Mouse (Mus musculus) lung, adult 18-20 months (tissue): Measurements from ENCODE around the gene 2010315B03Rik.

Experiments
- DNase-seq, 2 experiments: peaks; one replicate each; pipeline ENCODE4 v3.0.0; 2022; ENCODE audit warnings: mixed read lengths in 2 of 2

The 2010315B03Rik gene

DNA sequence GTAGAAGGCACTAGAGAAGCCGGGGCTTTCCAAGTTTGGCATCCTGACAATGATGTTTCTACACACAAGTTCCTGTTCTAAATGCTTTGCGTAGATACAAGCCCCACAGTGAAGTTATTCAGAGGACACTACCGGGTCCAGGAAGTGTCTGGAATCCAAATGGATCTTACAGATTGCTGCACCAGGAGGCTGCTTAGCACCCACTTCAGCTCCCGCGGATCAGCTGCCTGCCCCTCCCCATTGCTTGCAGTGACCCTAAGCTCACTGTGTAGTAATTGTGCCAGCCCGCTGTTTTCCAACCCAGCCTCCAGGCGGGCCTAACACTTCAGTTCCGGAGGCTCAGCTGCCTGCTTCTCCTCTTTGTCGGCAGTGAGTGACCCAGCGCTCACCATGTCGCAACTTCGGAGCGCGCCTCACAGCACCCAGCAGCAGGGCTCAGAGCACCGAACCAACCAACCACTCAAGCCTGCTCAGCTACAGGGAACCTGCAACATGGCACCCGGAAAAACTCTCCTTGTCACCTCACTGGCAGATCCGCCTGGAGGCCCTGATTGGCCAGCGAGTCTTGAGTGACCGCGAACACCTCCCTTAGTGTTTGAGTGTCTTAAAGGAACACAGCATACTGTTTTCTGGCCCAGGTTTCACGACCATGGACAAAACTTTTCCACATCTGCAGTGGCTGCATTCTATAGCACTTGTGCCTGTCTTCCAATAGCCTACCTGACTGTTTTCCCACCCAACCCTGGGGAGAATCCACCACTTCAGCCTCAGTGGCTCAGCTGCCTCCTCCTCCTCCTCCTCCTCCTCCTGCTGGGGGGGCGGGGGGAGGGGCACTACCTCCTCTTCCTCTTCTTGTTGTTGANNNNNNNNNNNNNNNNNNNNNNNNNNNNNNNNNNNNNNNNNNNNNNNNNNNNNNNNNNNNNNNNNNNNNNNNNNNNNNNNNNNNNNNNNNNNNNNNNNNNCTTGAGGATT is at the start of gene 2010315B03Rik:
2010315B03Rik (minus strand) TSS at position 526 of the 972 bp plus-strand sequence.
- peak; percentile 91 to 93 for DNase-seq

DNA sequence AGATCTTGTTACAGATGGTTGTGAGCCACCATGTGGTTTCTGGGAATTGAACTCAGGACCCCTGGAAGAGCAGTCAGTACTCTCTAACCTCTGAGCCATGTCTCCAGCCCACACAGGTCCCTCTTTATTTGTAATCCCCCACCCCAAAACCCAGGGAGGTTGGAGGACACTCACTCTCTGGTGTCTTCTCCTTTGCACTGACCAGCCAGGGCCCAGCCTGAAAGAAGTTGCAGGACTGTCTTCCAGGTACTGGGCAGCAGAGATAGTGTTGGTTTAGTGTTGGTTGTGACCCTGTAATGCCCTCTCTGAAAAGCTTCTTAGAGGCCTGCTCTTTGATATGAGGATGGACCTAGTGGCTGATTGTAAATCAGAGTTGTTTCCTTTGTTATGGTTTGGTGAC is 994 bp downstream of the 2010315B03Rik start:
- DNase-seq, result no peak

DNA sequence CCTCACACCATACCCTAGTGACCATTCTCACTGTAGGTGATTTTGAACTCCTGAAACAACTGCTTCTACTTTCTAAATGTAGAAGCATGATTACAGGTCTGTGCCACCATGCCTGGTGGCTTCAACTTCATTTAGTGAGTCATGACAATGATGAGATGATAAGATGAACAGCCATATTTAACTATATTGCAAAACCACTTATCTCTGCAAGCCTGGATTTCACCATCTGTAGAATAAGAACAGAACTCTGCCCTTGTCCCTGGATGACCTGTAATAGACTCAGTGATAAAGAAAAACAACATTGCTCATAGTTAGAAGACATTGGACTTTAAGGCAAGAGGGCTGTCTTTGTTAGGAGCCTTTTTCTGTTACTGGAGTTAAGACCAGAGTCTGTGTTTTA is 24.2 kb downstream of the 2010315B03Rik start:
- no peak for DNase-seq

DNA sequence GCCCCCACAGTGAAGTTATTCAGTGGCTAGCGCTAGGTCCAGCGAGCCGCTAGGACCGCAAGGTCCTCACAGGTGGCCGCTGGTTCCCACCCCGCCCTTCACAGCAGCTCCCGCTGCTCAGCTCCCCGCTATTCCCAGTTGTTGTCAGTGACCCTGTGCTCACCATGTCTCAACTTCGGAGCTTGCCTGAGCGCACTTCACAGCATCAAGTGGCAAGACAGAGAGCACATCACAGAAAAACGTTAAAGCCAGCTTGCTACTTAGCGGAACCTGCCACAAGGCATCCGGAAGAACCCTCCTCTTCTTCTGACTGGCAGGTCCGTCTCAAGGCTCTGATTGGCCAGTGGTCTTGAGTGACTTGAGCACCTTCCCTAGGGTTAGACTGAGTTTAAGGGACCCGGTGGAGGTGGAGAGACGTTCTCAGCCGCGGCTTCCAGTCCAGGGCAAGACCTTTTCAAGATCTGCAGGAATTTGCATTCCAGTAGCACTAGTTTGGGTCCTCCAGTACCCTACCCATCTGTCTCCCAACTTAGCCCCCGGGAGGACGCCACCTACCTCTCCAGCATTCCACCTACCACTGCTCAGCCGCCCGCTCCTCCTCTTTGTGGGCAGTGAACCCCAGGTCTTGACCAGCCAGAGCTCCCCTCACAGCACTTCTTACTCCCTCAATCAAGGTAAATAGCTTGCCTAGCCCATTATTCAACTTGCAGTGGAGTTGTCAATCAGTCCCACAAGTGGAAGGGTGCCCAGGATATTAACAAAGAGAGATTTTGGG is 30.4 kb downstream of the 2010315B03Rik start:
- DNase-seq, result peak; percentile 90 to 92

DNA sequence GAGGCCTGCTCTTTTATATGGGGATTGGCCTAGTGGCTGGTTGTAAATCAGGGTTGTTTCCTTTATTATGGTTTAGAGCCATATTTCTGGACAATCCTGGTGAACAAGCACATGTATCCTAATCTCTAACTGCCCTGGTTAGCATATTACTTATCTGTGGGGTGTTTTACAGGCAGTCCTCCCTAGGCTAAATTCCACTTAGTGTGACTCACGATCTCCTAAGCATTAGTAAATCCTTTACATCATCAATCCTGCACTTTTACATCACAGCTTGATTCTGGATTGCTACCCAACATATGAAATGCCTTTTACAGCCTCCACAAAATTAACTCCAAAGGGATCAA is 31.1 kb downstream of the 2010315B03Rik start:
- no peak for DNase-seq

DNA sequence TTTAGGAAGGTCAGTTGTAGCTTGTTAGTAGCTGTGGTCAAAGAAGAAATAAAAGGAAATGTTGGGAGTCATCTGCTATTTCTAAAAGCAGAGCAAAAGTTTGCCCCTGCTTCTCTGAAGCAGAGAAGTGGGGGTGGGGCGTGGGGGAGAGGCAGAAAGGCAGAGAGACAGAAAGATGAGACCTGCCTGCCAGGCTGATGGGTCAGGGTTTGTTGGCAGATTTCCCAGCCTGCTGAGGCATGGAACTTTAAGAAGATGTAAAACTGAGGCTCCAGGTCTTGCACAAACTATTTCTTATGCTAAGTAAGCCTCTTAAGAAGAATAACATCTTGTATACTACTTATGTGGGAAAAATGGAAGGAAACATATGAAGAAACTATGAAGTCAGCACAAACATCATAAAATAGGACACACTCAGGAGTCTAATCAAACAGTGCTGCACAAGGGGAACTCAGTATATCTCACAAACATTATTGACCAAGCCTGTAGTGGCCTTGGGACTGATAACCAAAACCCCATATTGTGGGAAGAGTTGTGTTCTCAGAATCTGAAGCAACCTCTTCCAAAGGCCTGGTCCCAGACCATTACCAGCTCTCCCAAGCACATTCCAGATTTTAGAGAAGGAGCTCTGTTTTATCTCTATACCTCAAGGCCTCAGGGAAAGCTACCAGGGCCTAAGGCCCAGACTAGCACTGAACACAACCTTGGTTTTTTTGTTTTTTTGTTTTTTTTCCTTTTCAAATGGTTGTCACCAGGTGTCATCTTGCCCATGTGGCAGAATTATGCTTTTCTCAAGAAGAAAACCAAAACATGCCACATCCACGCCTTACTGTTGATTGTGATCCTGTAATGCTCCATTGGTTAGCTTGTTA is 31.7 kb downstream of the 2010315B03Rik start:
- no peak for DNase-seq

DNA sequence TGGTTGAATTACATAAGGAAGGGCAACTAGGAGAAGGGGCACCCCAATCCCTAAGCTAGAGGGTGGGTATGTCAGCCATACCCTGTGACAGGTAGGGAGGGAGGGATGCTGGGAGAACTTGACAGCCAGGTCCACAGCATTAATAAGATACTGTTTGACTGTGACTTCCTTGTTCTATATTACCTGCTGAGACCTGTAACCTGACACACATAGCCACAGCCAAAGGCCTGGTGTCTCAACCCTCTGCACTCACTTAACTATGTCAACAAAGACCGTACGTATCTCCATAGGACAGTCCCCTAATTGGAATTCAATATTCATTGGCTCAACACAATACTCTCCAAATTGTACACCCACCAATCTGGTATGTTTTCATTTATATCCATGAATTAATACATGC is 33.2 kb downstream of the 2010315B03Rik start:
- DNase-seq, result peak in 1 of 2 experiments; percentile 3

DNA sequence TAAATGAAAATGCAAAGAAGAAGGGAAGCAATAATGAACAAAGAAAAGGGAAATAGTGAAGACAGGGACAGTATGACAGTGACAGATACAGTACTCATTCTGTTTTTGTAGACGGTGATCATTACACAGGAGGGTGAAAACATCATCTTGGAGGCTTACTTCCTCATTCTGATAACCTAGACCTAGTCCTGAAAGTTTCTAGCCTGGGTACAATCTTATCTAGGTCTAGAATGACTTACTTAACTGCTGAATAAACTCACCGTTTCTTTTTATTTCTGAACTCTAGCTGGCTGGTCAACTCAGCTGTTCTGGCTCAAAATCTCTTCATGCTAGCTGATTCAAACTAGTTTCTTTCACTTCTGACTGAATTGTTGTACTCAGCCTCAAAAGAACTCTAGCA is 37.4 kb downstream of the 2010315B03Rik start:
- DNase-seq, result no peak

DNA sequence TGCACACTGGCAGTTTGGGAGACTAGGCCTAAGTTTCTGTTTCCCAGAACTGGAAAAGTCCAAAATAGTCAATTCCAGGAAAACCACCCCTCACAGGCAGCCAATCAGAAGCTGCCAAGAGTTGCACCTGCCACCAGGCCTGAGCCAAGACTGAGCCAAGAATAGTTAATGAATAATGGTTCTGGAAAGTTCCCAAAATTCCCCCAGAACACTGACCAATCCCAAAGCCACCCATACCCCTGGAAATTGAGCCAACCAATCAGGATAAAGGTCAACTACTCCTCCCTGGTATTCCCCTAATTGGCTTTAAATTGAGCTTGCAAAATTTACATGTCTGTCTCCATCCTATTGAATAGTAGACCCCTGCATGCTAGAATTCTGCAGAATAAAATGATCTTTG is 39.3 kb downstream of the 2010315B03Rik start:
- DNase-seq, result no peak

DNA sequence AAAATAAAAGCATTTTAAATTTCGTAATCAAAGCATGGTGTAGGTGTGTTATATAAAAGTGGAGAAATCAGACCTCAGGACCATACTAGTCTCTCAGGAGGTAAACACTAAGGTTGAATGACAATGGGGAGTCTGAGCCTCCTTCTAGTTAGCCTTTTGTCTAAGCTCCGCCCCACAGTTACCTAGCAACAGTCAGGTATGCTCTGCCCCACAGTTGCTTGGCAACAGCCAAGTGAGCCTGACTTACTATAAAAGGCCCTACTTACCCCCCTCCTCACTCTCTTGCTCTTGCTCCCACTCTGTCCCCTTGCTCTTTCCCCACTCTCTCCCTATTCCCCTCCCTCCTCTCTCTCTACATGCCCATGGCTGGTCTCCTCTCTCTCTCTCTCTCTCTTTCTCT is 44.6 kb downstream of the 2010315B03Rik start:
- peak; percentile 4 to 43 for DNase-seq

DNA sequence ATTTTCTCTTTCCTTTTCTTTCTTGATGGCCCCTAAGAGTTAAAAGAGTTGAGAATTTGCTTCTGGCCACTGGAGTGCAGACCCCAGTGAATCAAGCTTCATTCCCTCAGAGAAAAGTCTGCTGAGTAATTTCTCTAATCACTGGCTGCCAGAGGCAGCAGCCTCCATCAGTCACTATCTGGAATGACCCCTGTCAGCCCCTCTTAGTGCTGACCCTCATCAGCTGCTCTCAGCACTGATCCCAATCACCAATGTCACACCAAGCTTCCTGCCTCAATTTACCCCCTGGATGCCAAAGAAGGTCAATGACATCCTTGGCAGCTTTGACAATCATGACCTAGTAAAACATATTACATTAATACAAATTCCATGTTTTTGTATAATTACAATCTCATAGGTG is 45.0 kb downstream of the 2010315B03Rik start:
- DNase-seq, result no peak

DNA sequence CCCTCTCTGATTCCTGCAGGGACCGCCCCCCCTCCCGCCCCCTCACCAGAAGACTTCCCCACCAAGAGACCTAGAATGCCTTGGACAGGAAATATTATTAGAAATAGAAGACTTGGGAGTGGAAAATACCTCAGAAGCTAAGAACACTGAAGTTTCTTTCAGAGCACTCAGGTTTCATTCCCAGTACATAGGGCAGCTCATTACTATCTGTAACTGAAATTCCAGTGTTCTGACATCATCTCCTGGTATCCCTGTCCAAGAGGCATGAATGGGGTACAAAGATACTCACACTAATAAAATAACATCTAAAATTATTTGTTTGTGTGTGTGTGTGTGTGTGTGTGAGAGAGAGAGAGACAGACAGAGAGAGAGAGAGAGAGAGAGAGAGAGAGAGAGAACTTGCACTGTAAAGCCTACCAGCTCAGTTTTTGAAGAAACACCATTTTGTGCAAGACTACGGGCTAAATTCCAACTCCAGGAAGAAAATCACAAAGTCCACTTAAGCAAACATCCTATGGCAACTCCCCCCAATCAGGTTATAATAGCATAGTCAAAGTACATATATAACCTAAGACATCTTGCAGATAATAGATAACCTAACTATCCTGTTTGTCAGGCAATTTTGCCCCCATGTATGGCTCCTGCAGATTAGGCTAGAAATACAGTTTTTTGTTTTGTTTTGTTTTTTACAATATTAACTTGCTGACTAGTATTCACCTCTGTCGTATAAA is 49.3 kb downstream of the 2010315B03Rik start:
- no peak for DNase-seq

DNA sequence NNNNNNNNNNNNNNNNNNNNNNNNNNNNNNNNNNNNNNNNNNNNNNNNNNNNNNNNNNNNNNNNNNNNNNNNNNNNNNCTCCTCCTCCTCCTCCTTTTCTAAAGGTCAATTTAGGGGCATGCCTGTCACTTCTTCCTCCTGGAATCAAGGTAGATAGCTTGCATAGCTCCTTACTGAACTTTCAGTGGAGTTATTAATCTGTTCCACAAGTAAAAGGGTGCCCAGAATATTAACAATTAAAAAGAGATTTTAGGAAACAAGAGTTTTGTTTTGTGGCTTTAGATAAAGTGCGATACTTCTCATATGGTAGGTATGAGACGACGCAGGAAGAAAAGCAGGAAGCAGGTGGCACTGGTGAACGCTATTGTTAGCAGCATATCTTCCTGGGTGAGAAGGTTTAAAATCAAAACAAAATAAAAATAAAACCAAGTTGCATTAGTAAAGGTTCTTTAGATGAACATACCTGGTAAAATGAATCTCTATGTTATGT is 54.4 kb downstream of the 2010315B03Rik start:
- no peak for DNase-seq

DNA sequence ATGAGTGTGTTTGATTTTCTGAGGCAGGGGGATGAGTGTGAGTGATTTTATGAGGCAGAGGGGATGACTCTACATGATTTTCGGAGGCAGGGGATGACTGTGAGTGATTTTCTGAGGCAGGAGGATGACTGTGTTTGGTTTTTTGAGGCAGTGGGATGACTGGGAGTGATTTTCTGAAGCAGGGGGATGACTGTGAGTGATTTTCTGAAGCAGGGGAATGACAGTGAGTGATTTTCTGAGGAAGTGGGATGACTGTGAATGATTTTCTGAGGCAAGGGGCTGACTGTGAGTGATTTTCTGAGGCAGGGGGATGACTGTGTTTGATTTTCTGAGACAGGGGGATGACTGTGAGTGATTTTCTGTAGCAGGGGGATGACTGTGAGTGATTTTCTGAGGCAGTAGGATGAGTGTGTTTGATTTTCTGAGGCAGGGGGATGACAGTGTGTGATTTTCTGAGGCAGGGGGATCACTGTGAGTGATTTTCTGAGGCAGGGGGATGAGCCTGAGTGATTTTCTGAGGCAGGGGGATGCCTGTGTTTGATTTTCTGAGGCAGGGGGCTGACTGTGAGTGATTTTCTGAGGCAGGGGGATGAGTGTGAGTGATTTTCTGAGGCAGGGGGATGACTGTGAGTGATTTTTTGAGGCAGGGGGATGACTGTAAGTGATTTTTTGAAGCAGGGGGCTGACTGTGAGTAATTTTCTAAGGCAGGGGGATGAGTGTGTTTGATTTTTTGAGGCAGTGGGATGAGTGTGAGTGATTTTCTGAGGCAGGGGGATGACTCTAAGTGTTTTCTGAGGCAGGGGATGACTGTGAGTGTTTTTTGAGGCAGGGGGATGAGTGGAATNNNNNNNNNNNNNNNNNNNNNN is 55.1 kb downstream of the 2010315B03Rik start:
- peak in 1 of 2 experiments; percentile 12 for DNase-seq

DNA sequence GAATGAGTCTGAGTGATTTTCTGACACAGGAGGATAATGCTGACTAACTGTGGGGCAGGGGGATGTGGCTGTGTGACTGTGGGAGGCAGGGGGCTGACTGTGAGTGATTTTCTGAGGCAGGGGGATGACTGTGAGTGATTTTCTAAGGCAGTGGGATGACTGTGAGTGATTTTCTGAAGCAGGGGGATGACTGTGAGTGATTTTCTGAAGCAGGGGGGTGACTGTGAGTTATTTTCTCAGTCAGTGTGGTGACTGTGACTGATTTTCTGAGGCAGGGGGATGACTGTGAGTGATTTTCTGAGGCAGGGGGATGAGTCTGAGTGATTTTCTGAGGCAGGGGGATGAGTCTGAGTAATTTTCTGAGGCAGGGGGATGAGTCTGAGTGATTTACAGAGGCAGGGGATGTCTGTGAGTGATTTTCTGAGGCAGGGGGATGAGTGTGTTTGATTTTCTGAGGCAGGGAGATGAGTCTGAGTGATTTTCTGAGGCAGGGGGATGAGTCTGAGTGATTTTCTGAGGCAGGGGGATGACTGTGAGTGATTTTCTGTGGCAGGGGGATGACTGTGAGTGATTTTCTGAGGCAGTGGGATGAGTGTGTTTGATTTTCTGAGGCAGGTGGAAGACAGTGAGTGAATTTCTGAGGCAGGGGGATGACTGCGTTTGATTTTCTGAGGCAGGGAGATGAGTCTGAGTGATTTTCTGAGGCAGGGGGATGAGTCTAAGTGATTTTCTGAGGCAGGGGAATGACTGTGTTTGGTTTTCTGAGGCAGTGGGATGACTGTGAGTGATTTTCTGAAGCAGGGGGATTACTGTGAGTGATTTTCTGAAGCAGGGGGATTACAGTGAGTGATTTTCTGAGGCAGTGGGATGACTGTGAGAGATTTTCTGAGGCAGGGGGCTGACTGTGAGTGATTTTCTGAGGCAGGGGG is 56.0 kb downstream of the 2010315B03Rik start:
- peak in 1 of 2 experiments; percentile 3 for DNase-seq

DNA sequence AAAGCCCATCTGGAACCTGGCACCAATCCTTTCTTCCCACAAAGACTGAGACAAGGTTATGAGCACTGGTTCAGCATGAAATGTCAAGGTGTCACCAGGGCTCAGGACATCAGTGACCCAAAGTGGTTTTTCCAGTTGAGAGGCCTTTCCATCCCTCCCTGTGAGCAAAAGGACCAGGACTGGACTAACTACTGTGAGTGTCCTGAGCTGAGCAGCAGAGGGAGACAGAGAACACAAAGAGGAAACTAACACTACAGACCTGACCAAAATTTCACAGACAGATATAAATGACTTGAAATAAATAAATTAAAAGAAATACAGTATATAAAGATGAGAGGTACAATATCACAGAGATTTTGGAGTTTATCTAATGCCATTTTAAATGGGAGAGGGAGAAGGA is 61.1 kb downstream of the 2010315B03Rik start:
- DNase-seq, result no peak
